Mouse (Mus musculus): Measurements from ENCODE around the gene Slc45a2. TPM values are rescaled to one million over a fixed set of nuclear protein-coding genes. Genes with fewer than 3 reads are reported as not detected.

Gene Slc45a2
- polyA plus RNA-seq, 1 experiment, result not detected

DNA sequence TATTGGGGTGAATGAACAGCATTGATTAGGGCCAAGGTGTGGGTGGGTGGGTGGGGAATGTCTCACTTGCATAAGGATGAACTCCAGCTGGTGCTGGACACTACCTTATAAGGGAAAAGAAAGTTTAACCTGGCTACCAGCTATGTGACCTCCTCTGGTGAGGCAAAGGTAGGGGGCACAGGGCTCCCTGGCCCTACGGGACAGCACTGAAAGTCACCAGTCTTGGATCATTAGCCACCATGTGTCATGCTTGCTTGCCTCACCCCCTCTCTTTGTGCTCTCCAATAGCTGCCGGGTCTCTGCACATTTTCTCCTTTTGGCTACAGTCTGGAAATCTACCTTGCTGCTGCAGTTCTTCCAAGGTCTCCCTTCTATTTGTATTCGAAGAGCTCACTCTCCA lies 29.7 kb downstream of the Slc45a2 start:
- Histone ChIP-seq H3K9me3 (ENCODE audit: control insufficient read depth, low read length) (no peaks in the 10 kb centered on the region), H3K36me3 (ENCODE audit: control insufficient read depth) (no peaks in the 10 kb centered on the region), H3K27me3 (ENCODE audit: control insufficient read depth) (peaks cover 3% of the 10 kb centered on the region), H3K4me3 (replicated peaks) (no peak overlapping the region), H3K4me1 (ENCODE audit: control insufficient read depth) (no peaks in the 10 kb centered on the region)
- TF ChIP-seq GATA1 (IDR thresholded peaks at IDR 0.05; ENCODE audit: low read length) (no peak), TAL1 (IDR thresholded peaks at IDR 0.05; ENCODE audit: low read length) (no peak)

DNA sequence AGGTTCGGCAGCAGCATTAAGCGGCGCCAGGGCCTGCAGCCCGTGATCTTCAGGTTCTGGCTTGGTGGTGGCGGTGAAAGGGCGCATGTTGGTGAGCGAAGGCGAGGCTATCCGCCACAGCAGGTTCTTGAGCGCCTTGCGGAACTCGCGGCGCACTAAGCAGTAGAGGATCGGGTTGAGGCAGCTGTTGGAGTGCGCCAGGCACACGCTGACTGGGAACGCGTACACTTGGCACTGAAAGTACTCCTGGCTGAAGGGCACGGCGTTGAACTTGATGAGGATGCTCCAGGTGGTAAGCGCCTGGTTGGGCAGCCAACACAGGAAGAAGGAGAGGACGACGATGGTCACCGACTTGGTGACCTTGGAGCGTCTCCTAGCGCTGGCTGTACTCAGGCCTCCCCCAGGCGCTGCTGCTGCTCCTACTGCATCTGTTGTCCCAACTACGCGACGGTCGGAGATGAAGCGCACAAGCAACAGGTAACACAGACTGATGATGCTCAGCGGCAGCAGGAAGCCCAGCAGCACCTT lies 35.5 kb downstream of the Slc45a2 start:
- no peak overlapping the region for H3K4me3 ChIP-seq (replicated peaks)
- TF ChIP-seq TAL1 (IDR thresholded peaks at IDR 0.05; ENCODE audit: low read length) (no peak), GATA1 (IDR thresholded peaks at IDR 0.05; ENCODE audit: low read length) (no peak)

GRCm38 (mm10) chr15:11036535-11037375 lies 36.2 kb downstream of the Slc45a2 start:
- peaks cover 31% of the 10 kb centered on the region for H3K27me3 ChIP-seq (ENCODE audit: control insufficient read depth)
- H3K9me3 ChIP-seq (ENCODE audit: control insufficient read depth, low read length), result no peaks in the 10 kb centered on the region
- H3K36me3 ChIP-seq (ENCODE audit: control insufficient read depth), result no peaks in the 10 kb centered on the region
- TF ChIP-seq TAL1 (IDR thresholded peaks at IDR 0.05; ENCODE audit: low read length), result no peak
- TF ChIP-seq GATA1 (IDR thresholded peaks at IDR 0.05; ENCODE audit: low read length), result no peak
- H3K4me1 ChIP-seq (ENCODE audit: control insufficient read depth), result no peaks in the 10 kb centered on the region
- peak overlapping the region; percentile 2 for H3K4me3 ChIP-seq (replicated peaks)

More for the DNA sequence above, 35.5 kb downstream of the Slc45a2 start:
- H3K36me3 ChIP-seq (ENCODE audit: control insufficient read depth), result no peaks in the 10 kb centered on the region
- H3K9me3 ChIP-seq (ENCODE audit: control insufficient read depth, low read length), result no peaks in the 10 kb centered on the region
- H3K27me3 ChIP-seq (ENCODE audit: control insufficient read depth), result peaks cover 31% of the 10 kb centered on the region
- H3K4me1 ChIP-seq (ENCODE audit: control insufficient read depth), result no peaks in the 10 kb centered on the region

- Histone ChIP-seq H3K4me3 (replicated peaks) (no peak overlapping the region), H3K9me3 (ENCODE audit: control insufficient read depth, low read length) (no peaks in the 10 kb centered on the region), H3K27me3 (ENCODE audit: control insufficient read depth) (peaks cover 31% of the 10 kb centered on the region), H3K36me3 (ENCODE audit: control insufficient read depth) (no peaks in the 10 kb centered on the region), H3K4me1 (ENCODE audit: control insufficient read depth) (no peaks in the 10 kb centered on the region)
- TF ChIP-seq TAL1 (IDR thresholded peaks at IDR 0.05; ENCODE audit: low read length) (no peak), GATA1 (IDR thresholded peaks at IDR 0.05; ENCODE audit: low read length) (no peak)
These were observed 36.8 kb downstream of the Slc45a2 start for GRCm38 (mm10) chr15:11037376-11037695.

GRCm38 (mm10) chr15:11037711-11038110 lies 37.2 kb downstream of the Slc45a2 start, which contains the start of gene Rxfp3:
Rxfp3 (minus strand) TSS chr15:11037991.
- peaks cover 31% of the 10 kb centered on the region for H3K27me3 ChIP-seq (ENCODE audit: control insufficient read depth)
- no peaks in the 10 kb centered on the region for H3K36me3 ChIP-seq (ENCODE audit: control insufficient read depth)
- TF ChIP-seq GATA1 (IDR thresholded peaks at IDR 0.05; ENCODE audit: low read length) (no peak), TAL1 (IDR thresholded peaks at IDR 0.05; ENCODE audit: low read length) (no peak)
- no peaks in the 10 kb centered on the region for H3K4me1 ChIP-seq (ENCODE audit: control insufficient read depth)
- no peak within 1 kb of the TSS for H3K4me3 ChIP-seq (replicated peaks)
- no peaks in the 10 kb centered on the region for H3K9me3 ChIP-seq (ENCODE audit: control insufficient read depth, low read length)

DNA sequence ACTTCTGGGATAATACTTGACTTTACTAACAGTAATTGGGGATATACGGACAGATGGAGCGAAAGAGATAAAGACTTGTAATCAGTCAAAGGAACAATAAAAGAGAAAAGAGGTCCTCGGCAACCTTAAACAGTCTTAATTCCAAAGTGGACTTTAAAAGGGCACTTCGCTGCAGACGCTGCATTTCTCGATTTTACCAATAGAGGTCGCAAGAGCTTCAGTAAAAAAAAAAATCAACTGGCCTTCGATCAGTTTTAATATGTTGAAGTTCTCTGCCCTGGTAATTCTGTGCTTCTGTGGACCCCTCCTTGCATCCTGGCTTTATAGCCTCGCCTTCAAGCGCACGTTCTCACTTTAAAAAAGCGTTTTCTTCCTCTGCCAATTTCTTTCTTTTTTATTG lies 38.0 kb downstream of the Slc45a2 start:
- no peaks in the 10 kb centered on the region for H3K9me3 ChIP-seq (ENCODE audit: control insufficient read depth, low read length)
- no peak for TF ChIP-seq GATA1 (IDR thresholded peaks at IDR 0.05; ENCODE audit: low read length)
- TF ChIP-seq TAL1 (IDR thresholded peaks at IDR 0.05; ENCODE audit: low read length), result no peak

DNA sequence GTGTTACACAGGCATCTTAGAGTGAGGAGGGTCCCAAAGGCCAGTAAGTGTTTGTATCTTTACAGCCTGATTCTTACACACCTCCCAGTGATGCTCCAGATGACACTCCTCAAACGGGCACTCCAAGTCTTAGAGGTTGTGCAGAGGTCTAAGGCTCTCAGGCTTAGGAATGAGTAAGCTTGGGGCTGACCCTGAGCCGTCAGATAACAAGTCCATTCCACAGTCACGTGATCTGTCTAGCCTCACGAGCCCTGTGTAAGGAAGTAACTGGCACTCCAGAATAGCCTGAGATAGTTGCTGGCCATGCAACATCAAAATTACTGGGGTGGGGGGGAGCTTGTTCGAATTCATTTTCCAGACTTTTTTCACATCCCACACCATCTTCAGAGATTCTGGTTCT lies 39.5 kb downstream of the Slc45a2 start:
- no peak for TF ChIP-seq TAL1 (IDR thresholded peaks at IDR 0.05; ENCODE audit: low read length)
- TF ChIP-seq GATA1 (IDR thresholded peaks at IDR 0.05; ENCODE audit: low read length), result no peak
- Histone ChIP-seq H3K4me3 (replicated peaks) (no peak overlapping the region), H3K4me1 (ENCODE audit: control insufficient read depth) (no peaks in the 10 kb centered on the region), H3K27me3 (ENCODE audit: control insufficient read depth) (peaks cover 29% of the 10 kb centered on the region), H3K9me3 (ENCODE audit: control insufficient read depth, low read length) (no peaks in the 10 kb centered on the region), H3K36me3 (ENCODE audit: control insufficient read depth) (no peaks in the 10 kb centered on the region)

More for the DNA sequence above, 38.0 kb downstream of the Slc45a2 start:
- no peaks in the 10 kb centered on the region for H3K36me3 ChIP-seq (ENCODE audit: control insufficient read depth)
- peaks cover 31% of the 10 kb centered on the region for H3K27me3 ChIP-seq (ENCODE audit: control insufficient read depth)
- no peak overlapping the region for H3K4me3 ChIP-seq (replicated peaks)
- H3K4me1 ChIP-seq (ENCODE audit: control insufficient read depth), result no peaks in the 10 kb centered on the region

DNA sequence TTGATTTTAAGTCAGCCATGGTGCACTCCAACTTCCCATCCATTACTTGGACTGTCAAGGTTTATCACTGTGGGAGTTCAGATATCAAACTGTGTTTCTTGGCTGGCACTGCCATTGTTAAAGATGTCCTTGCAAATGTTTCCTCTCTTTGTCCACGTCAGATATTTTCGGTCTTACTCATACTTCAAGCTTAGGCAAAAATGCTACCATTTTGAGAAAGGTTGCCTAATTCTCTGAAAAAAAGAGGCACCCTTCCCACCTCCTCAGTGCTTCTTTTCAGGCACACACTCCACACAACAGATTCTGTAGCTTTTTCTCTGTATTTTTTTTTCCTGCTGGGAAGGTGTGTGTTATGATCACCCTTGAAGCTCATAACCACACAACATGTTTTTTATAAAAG lies 40.7 kb downstream of the Slc45a2 start:
- TF ChIP-seq GATA1 (IDR thresholded peaks at IDR 0.05; ENCODE audit: low read length), result no peak
- TF ChIP-seq TAL1 (IDR thresholded peaks at IDR 0.05; ENCODE audit: low read length), result no peak
- Histone ChIP-seq H3K27me3 (ENCODE audit: control insufficient read depth) (peaks cover 17% of the 10 kb centered on the region), H3K36me3 (ENCODE audit: control insufficient read depth) (no peaks in the 10 kb centered on the region), H3K9me3 (ENCODE audit: control insufficient read depth, low read length) (no peaks in the 10 kb centered on the region), H3K4me1 (ENCODE audit: control insufficient read depth) (no peaks in the 10 kb centered on the region), H3K4me3 (replicated peaks) (no peak overlapping the region)

DNA sequence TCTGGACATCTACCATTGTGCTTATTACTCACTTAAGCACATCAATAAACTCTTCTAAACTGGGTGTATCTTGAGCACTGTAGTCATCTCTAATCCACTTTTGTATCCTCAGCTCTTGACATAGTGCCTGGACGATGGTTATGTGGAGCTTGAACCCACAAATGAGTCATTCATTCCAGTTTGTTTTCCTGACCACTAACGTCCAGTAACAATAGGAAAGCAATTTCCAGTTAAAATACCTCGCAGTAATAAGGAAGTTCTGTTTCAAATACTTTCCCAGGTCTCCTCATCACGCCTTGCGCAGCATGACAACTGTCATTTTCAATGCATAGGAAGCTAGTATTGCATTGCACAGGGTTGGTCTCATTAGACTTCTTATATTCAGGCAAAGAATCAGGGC lies 42.3 kb downstream of the Slc45a2 start:
- Histone ChIP-seq H3K4me3 (replicated peaks) (no peak overlapping the region), H3K27me3 (ENCODE audit: control insufficient read depth) (peaks cover 1% of the 10 kb centered on the region), H3K4me1 (ENCODE audit: control insufficient read depth) (no peaks in the 10 kb centered on the region), H3K36me3 (ENCODE audit: control insufficient read depth) (no peaks in the 10 kb centered on the region), H3K9me3 (ENCODE audit: control insufficient read depth, low read length) (no peaks in the 10 kb centered on the region)
- TF ChIP-seq GATA1 (IDR thresholded peaks at IDR 0.05; ENCODE audit: low read length) (no peak), TAL1 (IDR thresholded peaks at IDR 0.05; ENCODE audit: low read length) (no peak)

All from erythroblast, embryonic 14.5 days (primary cell).